Mouse (Mus musculus) spleen, postnatal 14 days (tissue): Measurements from ENCODE around the gene Tmcc3.
"Not testable (repeated sequence)": the region's sequence is repeated elsewhere in the genome, so short reads cannot be mapped to it uniquely, and the experiment has no call there.

Experiments used
- DNase-seq, 2 experiments: peaks; one replicate each; pipeline ENCODE4 v3.0.0; 2021 to 2022; ENCODE audit warnings: low spot score in 2 of 2

The Tmcc3 gene

GRCm38 (mm10) chr10:94575958-94576357, 264.2 kb downstream of the Tmcc3 start:
- DNase-seq = no peak

GRCm38 (mm10) chr10:94578870-94579269, 267.1 kb downstream of the Tmcc3 start:
- no peak for DNase-seq

GRCm38 (mm10) chr10:94581384-94581783, 269.6 kb downstream of the Tmcc3 start:
- no peak for DNase-seq

- no peak for DNase-seq
Measured at GRCm38 (mm10) chr10:94583714-94584113, 272.0 kb downstream of the Tmcc3 start.

GRCm38 (mm10) chr10:94584851-94585359, 273.2 kb downstream of the Tmcc3 start:
- DNase-seq = no peak

GRCm38 (mm10) chr10:94585819-94586218, 274.1 kb downstream of the Tmcc3 start:
- DNase-seq = no peak

- DNase-seq = no peak
Measured at GRCm38 (mm10) chr10:94588976-94589375, 277.2 kb downstream of the Tmcc3 start.

- no peak for DNase-seq
Measured at GRCm38 (mm10) chr10:94595705-94596104, 284.0 kb downstream of the Tmcc3 start.

GRCm38 (mm10) chr10:94599846-94600245, 288.1 kb downstream of the Tmcc3 start:
- DNase-seq = not testable (repeated sequence)

- DNase-seq = no peak
Measured at GRCm38 (mm10) chr10:94601034-94601433, 289.3 kb downstream of the Tmcc3 start.

GRCm38 (mm10) chr10:94605491-94605890, 293.7 kb downstream of the Tmcc3 start:
- peak in 1 of 2 experiments; percentile 12 for DNase-seq

- peak in 1 of 2 experiments; percentile 42 for DNase-seq
Measured at GRCm38 (mm10) chr10:94609309-94609777, 297.6 kb downstream of the Tmcc3 start.

GRCm38 (mm10) chr10:94611228-94611968, 299.6 kb downstream of the Tmcc3 start:
- no peak for DNase-seq

GRCm38 (mm10) chr10:94611969-94612440, 300.3 kb downstream of the Tmcc3 start:
- DNase-seq = no peak

- DNase-seq = no peak
Measured at GRCm38 (mm10) chr10:94619586-94619985, 307.8 kb downstream of the Tmcc3 start.

GRCm38 (mm10) chr10:94620561-94620960, 308.8 kb downstream of the Tmcc3 start:
- DNase-seq = no peak

GRCm38 (mm10) chr10:94621420-94622225, 309.9 kb downstream of the Tmcc3 start:
- no peak for DNase-seq

GRCm38 (mm10) chr10:94622281-94622680, 310.5 kb downstream of the Tmcc3 start:
- no peak for DNase-seq

- no peak for DNase-seq
Measured at GRCm38 (mm10) chr10:94622828-94623227, 311.1 kb downstream of the Tmcc3 start.

- DNase-seq = peak; percentile 22 to 63
Measured at GRCm38 (mm10) chr10:94623617-94624016, 311.9 kb downstream of the Tmcc3 start.

GRCm38 (mm10) chr10:94625036-94625435, 313.3 kb downstream of the Tmcc3 start:
- DNase-seq = no peak

GRCm38 (mm10) chr10:94625606-94626005, 313.9 kb downstream of the Tmcc3 start:
- no peak for DNase-seq
